Mouse (Mus musculus) gastrocnemius, adult 2 months (tissue): ENCODE measurements around the gene Cops2. TPM values are rescaled to one million over a fixed set of nuclear protein-coding genes. Genes with fewer than 3 reads are reported as not detected.

Experiments used
- DNase-seq: peaks from one replicate; pipeline ENCODE4 v3.0.0; 2022
- H3K27ac ChIP-seq: fragments of 200-600 bp; 2 replicates; pipeline ENCODE4 v1.8.1; 2022; ENCODE audit warnings: mild to moderate bottlenecking
- H3K4me3 ChIP-seq: fragments of 200-600 bp; 2 replicates; pipeline ENCODE4 v1.8.1; 2022; ENCODE audit warnings: mild to moderate bottlenecking, moderate library complexity
- CTCF ChIP-seq: fragments of 200-600 bp; IDR thresholded peaks from 2 replicates; pipeline ENCODE4 v1.8.1; 2022; ENCODE audit warnings: antibody characterized with exemption, mild to moderate bottlenecking, moderate library complexity
- intact Hi-C: fragments of 180-260 bp; cut with DNase I; formaldehyde crosslinking; loops from one replicate; pipeline ENCODE4 v1.15.1; 2025
- total RNA-seq, 2 experiments: library from RNA; stranded (reverse); gene quantifications; 2 replicates each; pipeline ENCODE4 v1.2.3; 2021

Cops2 gene
- total RNA-seq, 2 experiments from 2014 or later: 109 to 116 TPM

GRCm38 (mm10) chr2:125811332-125811731 is 47.6 kb downstream of the Cops2 start:
- intact Hi-C loops: no loop called here
- H3K4me3 ChIP-seq: no peak overlapping the region
- TF ChIP-seq CTCF: no peak
- DNase-seq: no peak
- no peak overlapping the region for H3K27ac ChIP-seq

GRCm38 (mm10) chr2:125809551-125809950 is 49.4 kb downstream of the Cops2 start:
- no peak for DNase-seq
- intact Hi-C loops: no loop called here
- no peak overlapping the region for H3K4me3 ChIP-seq
- peak overlapping the region; percentile 31; the same call in 1 of the 2 replicates for H3K27ac ChIP-seq
- TF ChIP-seq CTCF: no peak

GRCm38 (mm10) chr2:125805826-125806225 is 53.1 kb downstream of the Cops2 start:
- no peak for DNase-seq
- no peak for TF ChIP-seq CTCF
- intact Hi-C loops: no loop called here
- Histone ChIP-seq H3K27ac (no peak overlapping the region), H3K4me3 (no peak overlapping the region)

GRCm38 (mm10) chr2:125801947-125802346 is 57.0 kb downstream of the Cops2 start:
- no peak for TF ChIP-seq CTCF
- DNase-seq: no peak
- Histone ChIP-seq H3K27ac (no peak overlapping the region), H3K4me3 (no peak overlapping the region)
- intact Hi-C loops: no loop called here

GRCm38 (mm10) chr2:125801038-125801437 is 57.9 kb downstream of the Cops2 start:
- Histone ChIP-seq H3K27ac (no peak overlapping the region), H3K4me3 (no peak overlapping the region)
- intact Hi-C loops: no loop called here
- no peak for TF ChIP-seq CTCF
- no peak for DNase-seq

- Histone ChIP-seq H3K4me3 (no peak overlapping the region), H3K27ac (no peak overlapping the region)
- intact Hi-C loops: no loop called here
- no peak for TF ChIP-seq CTCF
- no peak for DNase-seq
Observed at GRCm38 (mm10) chr2:125800428-125800827, 58.5 kb downstream of the Cops2 start.

- Histone ChIP-seq H3K27ac (no peak overlapping the region), H3K4me3 (no peak overlapping the region)
- TF ChIP-seq CTCF: no peak
- no peak for DNase-seq
- intact Hi-C loops: no loop called here
Observed at GRCm38 (mm10) chr2:125797872-125798271, 61.1 kb downstream of the Cops2 start.

GRCm38 (mm10) chr2:125795118-125795517 is 63.8 kb downstream of the Cops2 start:
- no peak for TF ChIP-seq CTCF
- intact Hi-C loops: no loop called here

GRCm38 (mm10) chr2:125794166-125794565 is 64.8 kb downstream of the Cops2 start:
- no peak overlapping the region for H3K27ac ChIP-seq
- no peak overlapping the region for H3K4me3 ChIP-seq
- intact Hi-C loops: no loop called here
- TF ChIP-seq CTCF: no peak
- no peak for DNase-seq

More at GRCm38 (mm10) chr2:125795118-125795517, 63.8 kb downstream of the Cops2 start:
- no peak for DNase-seq
- Histone ChIP-seq H3K27ac (no peak overlapping the region), H3K4me3 (no peak overlapping the region)

GRCm38 (mm10) chr2:125792879-125793261 is 66.1 kb downstream of the Cops2 start:
- intact Hi-C loops: no loop called here
- no peak for DNase-seq
- no peak overlapping the region for H3K4me3 ChIP-seq
- TF ChIP-seq CTCF: no peak
- H3K27ac ChIP-seq: no peak overlapping the region

- intact Hi-C loops: no loop called here
- DNase-seq: no peak
- H3K4me3 ChIP-seq: no peak overlapping the region
- no peak overlapping the region for H3K27ac ChIP-seq
- no peak for TF ChIP-seq CTCF
Observed at GRCm38 (mm10) chr2:125792144-125792878, 66.6 kb downstream of the Cops2 start.

- no peak for TF ChIP-seq CTCF
- Histone ChIP-seq H3K4me3 (no peak overlapping the region), H3K27ac (no peak overlapping the region)
- no peak for DNase-seq
- intact Hi-C loops: no loop called here
Observed at GRCm38 (mm10) chr2:125791485-125791885, 67.5 kb downstream of the Cops2 start.

- intact Hi-C loops: no loop called here
- no peak overlapping the region for H3K4me3 ChIP-seq
- no peak overlapping the region for H3K27ac ChIP-seq
- no peak for DNase-seq
- TF ChIP-seq CTCF: no peak
Observed at GRCm38 (mm10) chr2:125790242-125790641, 68.7 kb downstream of the Cops2 start.

- no peak for DNase-seq
- H3K27ac ChIP-seq: no peak overlapping the region
- intact Hi-C loops: no loop called here
- no peak for TF ChIP-seq CTCF
- H3K4me3 ChIP-seq: no peak overlapping the region
Observed at GRCm38 (mm10) chr2:125789265-125789664, 69.7 kb downstream of the Cops2 start.
